Mouse (Mus musculus) small intestine, adult 2 months (tissue): ENCODE data around the gene Arhgef1. TPM values are rescaled to one million over a fixed set of nuclear protein-coding genes. Genes with fewer than 3 reads are reported as not detected.

Experiments
- H3K27ac ChIP-seq: fragments of 200-500 bp; 2 replicates; pipeline ENCODE4 v1.5.1; 2012; ENCODE audit warnings: low read depth, low read length, control low read depth, inconsistent platforms; ENCODE audit not compliant: insufficient read depth
- H3K27me3 ChIP-seq: fragments of 200-500 bp; 2 replicates; pipeline ENCODE4 v1.6.1; 2012; ENCODE audit warnings: mild to moderate bottlenecking, moderate library complexity, low read length, inconsistent platforms; ENCODE audit not compliant: control insufficient read depth, insufficient read depth
- H3K36me3 ChIP-seq: fragments of 200-500 bp; 2 replicates; pipeline ENCODE4 v1.6.1; 2012; ENCODE audit warnings: mild to moderate bottlenecking, low read length, control low read depth, inconsistent platforms; ENCODE audit not compliant: control insufficient read depth, insufficient read depth
- H3K4me1 ChIP-seq: fragments of 200-500 bp; 2 replicates; pipeline ENCODE4 v1.6.1; 2012; ENCODE audit warnings: low read length, inconsistent platforms, mixed read lengths; ENCODE audit not compliant: control insufficient read depth, insufficient read depth, insufficient read length
- H3K4me3 ChIP-seq: fragments of 200-500 bp; 2 replicates; pipeline ENCODE4 v1.5.1; 2012; ENCODE audit warnings: low read depth, mild to moderate bottlenecking, control low read depth, inconsistent platforms, low read length, moderate library complexity
- CTCF ChIP-seq: fragments of 200-500 bp; IDR thresholded peaks from 2 replicates; pipeline ENCODE4 v1.5.1; 2012; ENCODE audit warnings: low read depth, mild to moderate bottlenecking, control low read depth, inconsistent platforms, low read length, moderate library complexity, mixed read lengths; ENCODE audit not compliant: insufficient replicate concordance, insufficient read length; ENCODE audit errors: extremely low read depth
- POLR2A ChIP-seq: fragments of 200-500 bp; IDR thresholded peaks from 2 replicates; pipeline ENCODE4 v1.6.1; 2012; ENCODE audit warnings: low read depth, mild to moderate bottlenecking, control low read depth, inconsistent platforms, low read length, moderate library complexity
- WGBS: fragments of 180-500 bp; shearing (Covaris S2); methylation state at CpG from one replicate; pipeline ENCODE4 v1.1.7; 2018; 5-methylcytosine and 5-hydroxymethylcytosine counted together
- polyA plus RNA-seq: library from polyadenylated mRNA; depleted of rRNA; stranded (reverse); fragments of >200 nt; gene quantifications from 2 replicates; pipeline ENCODE4 v1.2.3, GENCODE M21; 2012

The Arhgef1 gene
- polyA plus RNA-seq, 1 experiment = 209 TPM

- peaks cover 3% of the 10 kb centered on the region; the same call in 1 of the 2 replicates for H3K4me1 ChIP-seq
- H3K27me3 ChIP-seq = no peaks in the 10 kb centered on the region
- H3K36me3 ChIP-seq = no peaks in the 10 kb centered on the region
- peak overlapping the region; percentile 5; the same call in 1 of the 2 replicates for H3K4me3 ChIP-seq
- TF ChIP-seq POLR2A (no peak), CTCF (no peak)
- no peak overlapping the region; the same call in 1 of the 2 replicates for H3K27ac ChIP-seq
- WGBS = 61% methylated on average over 5 of the region's 5 CpGs
These were observed 4.8 kb upstream of the Arhgef1 start for GRCm38 (mm10) chr7:24897959-24898358.

GRCm38 (mm10) chr7:24901114-24901513, 1.6 kb upstream of the Arhgef1 start:
- TF ChIP-seq CTCF (no peak), POLR2A (no peak)
- Histone ChIP-seq H3K27ac (no peak overlapping the region), H3K27me3 (no peaks in the 10 kb centered on the region), H3K4me3 (no peak overlapping the region), H3K36me3 (no peaks in the 10 kb centered on the region), H3K4me1 (peaks cover 3% of the 10 kb centered on the region; the same call in 1 of the 2 replicates)
- WGBS = 48% methylated on average over 6 of the region's 6 CpGs

- H3K36me3 ChIP-seq = no peaks in the 10 kb centered on the region
- 28% methylated on average over 1 of the region's 1 CpGs for WGBS
- no peak overlapping the region for H3K4me3 ChIP-seq
- TF ChIP-seq CTCF = no peak
- no peak for TF ChIP-seq POLR2A
- H3K27ac ChIP-seq = 0 out of 2 replicates have a peak overlapping the region, but pooled peaks have one; percentile 72
- H3K27me3 ChIP-seq = no peaks in the 10 kb centered on the region
- peaks cover 6% of the 10 kb centered on the region for H3K4me1 ChIP-seq
These were observed 870 bp upstream of the Arhgef1 start for GRCm38 (mm10) chr7:24901842-24902241.

- no peaks in the 10 kb centered on the region for H3K27me3 ChIP-seq
- no peaks in the 10 kb centered on the region for H3K36me3 ChIP-seq
- TF ChIP-seq POLR2A = no peak
- TF ChIP-seq CTCF = no peak
- peak overlapping the region; percentile 72 for H3K27ac ChIP-seq
- WGBS = 51% methylated on average over 2 of the region's 2 CpGs
- H3K4me1 ChIP-seq = peaks cover 6% of the 10 kb centered on the region
- H3K4me3 ChIP-seq = peak overlapping the region; percentile 82
These were observed 465 bp upstream of the Arhgef1 start for GRCm38 (mm10) chr7:24902264-24902629.

- H3K27ac ChIP-seq = peak overlapping the region; percentile 60
- no peaks in the 10 kb centered on the region for H3K27me3 ChIP-seq
- H3K4me1 ChIP-seq = peaks cover 6% of the 10 kb centered on the region
- 2% methylated on average over 10 of the region's 10 CpGs for WGBS
- peak overlapping the region; percentile 82 for H3K4me3 ChIP-seq
- H3K36me3 ChIP-seq = peaks cover 8% of the 10 kb centered on the region
- TF ChIP-seq POLR2A (no peak), CTCF (no peak)
These were observed 723 bp downstream of the Arhgef1 start for GRCm38 (mm10) chr7:24903444-24903825.

GRCm38 (mm10) chr7:24904070-24904483, 1.4 kb downstream of the Arhgef1 start:
- H3K4me3 ChIP-seq = peak overlapping the region; percentile 82
- TF ChIP-seq CTCF (peak; percentile 5; the same call in 1 of the 2 replicates), POLR2A (peak; percentile 65)
- H3K4me1 ChIP-seq = peaks cover 6% of the 10 kb centered on the region
- peak overlapping the region; percentile 60 for H3K27ac ChIP-seq
- no peaks in the 10 kb centered on the region for H3K27me3 ChIP-seq
- peaks cover 15% of the 10 kb centered on the region for H3K36me3 ChIP-seq
- WGBS = 0% methylated on average over 30 of the region's 30 CpGs

GRCm38 (mm10) chr7:24904936-24905335, 2.2 kb downstream of the Arhgef1 start:
- whole genome bisulfite sequencing = 13% methylated on average over 3 of the region's 3 CpGs

More at GRCm38 (mm10) chr7:24904936-24905335, 2.2 kb downstream of the Arhgef1 start:
- peaks cover 21% of the 10 kb centered on the region for H3K36me3 ChIP-seq
- peak overlapping the region; percentile 50 for H3K27ac ChIP-seq
- H3K4me3 ChIP-seq = peak overlapping the region; percentile 28
- H3K4me1 ChIP-seq = peaks cover 6% of the 10 kb centered on the region
- TF ChIP-seq CTCF (peak; percentile 75; the same call in 1 of the 2 replicates), POLR2A (no peak)
- H3K27me3 ChIP-seq = no peaks in the 10 kb centered on the region
